Mouse (Mus musculus) neutrophil, adult 83 days (primary cell): Measurements from ENCODE around the gene Zfp81. TPM values are rescaled to one million over a fixed set of nuclear protein-coding genes. Genes with fewer than 3 reads are reported as not detected.

Experiments used
- total RNA-seq, 2 experiments: library from RNA; stranded (reverse); gene quantifications; one replicate each; pipeline ENCODE4 v1.2.4; 2023

Zfp81 gene
- 1 to 10 TPM; 4.1 to 6.0 TPM for total RNA-seq

GRCm38 (mm10) chr17:33358411-33359384, at the start of gene Zfp81:
Zfp81 (minus strand) TSS chr17:33358878.

GRCm38 (mm10) chr17:33394182-33395034, 35.7 kb upstream of the Zfp81 start, which contains the start of gene Zfp101:
Zfp101 (minus strand) TSS chr17:33394641.

GRCm38 (mm10) chr17:33289039-33289875, 69.4 kb downstream of the Zfp81 start, which contains the start of gene Zfp955b:
Zfp955b (plus strand) TSS chr17:33289544.

Other genes starting within 250 kb of the Zfp81 start
- gene Morc2b, start 219.2 kb downstream of the Zfp81 start, total RNA-seq: not detected
- not detected for gene Olfr55, start 190.4 kb downstream of the Zfp81 start, total RNA-seq
- gene Olfr239, start 167.6 kb downstream of the Zfp81 start, total RNA-seq: not detected
- not detected for gene Olfr1564, start 137.2 kb downstream of the Zfp81 start, total RNA-seq
- gene Zfp955a, start 103.7 kb downstream of the Zfp81 start, total RNA-seq: 1 to 10 TPM; 2.4 to 2.9 TPM
- gene Olfr63, start 94.2 kb downstream of the Zfp81 start, total RNA-seq: under 1 TPM in 1 of 2 experiments, not detected in 1; 0.11 TPM
- gene Zfp955b, start 69.3 kb downstream of the Zfp81 start, total RNA-seq: 1 to 10 TPM; 2.5 to 2.6 TPM
- gene Zfp101, start 35.8 kb upstream of the Zfp81 start, total RNA-seq: 1 to 10 TPM; 6.0 to 8.0 TPM
- not detected for gene Actl9, start 74.0 kb upstream of the Zfp81 start, total RNA-seq
- gene Adamts10, start 165.3 kb upstream of the Zfp81 start, total RNA-seq: 10 to 100 TPM; 41.3 to 45.8 TPM
- 100 to 1,000 TPM; 487 to 492 TPM for gene Myo1f, start 196.8 kb upstream of the Zfp81 start, total RNA-seq